Mouse (Mus musculus): ENCODE data around the gene Kcnt1.

Kcnt1 gene

DNA sequence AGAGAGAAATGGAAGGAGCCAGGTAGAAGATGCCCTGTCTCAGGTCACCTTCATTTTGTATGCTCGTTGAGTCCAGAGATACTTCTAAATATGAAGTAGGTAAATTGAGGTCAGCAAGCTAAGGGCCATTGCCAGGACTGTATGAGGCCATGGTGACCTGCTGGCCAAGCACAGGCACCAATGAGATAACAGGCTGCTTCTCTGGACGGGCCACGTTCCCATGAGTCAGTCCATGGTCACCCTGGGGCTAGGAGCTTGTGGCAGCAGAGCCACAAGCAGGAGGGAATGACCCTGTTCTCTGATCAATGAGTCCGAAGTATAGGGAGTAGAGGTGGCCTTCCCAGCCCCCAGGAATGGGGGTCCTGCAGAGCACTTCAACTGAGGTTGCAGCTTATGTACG, 51.3 kb downstream of the Kcnt1 start:
- Histone ChIP-seq H3K36me3 (ENCODE audit: insufficient read depth, low read length) (no peaks in the 10 kb centered on the region), H3K27me3 (ENCODE audit: insufficient read depth, low read length) (no peaks in the 10 kb centered on the region), H3K9me3 (ENCODE audit: low read length) (no peaks in the 10 kb centered on the region), H3K4me3 (replicated peaks; ENCODE audit: low read length) (no peak overlapping the region), H3K4me1 (replicated peaks; ENCODE audit: low read depth, low read length) (peaks cover 5% of the 10 kb centered on the region; the same call in 1 of the 2 replicates)
- TF ChIP-seq CTCF (conservative IDR thresholded peaks at IDR 0.05; ENCODE audit: low read length) (no peak), POU5F1 (IDR thresholded peaks at IDR 0.05; ENCODE audit: borderline replicate concordance, low read length) (no peak), NANOG (IDR thresholded peaks at IDR 0.05; ENCODE audit: borderline replicate concordance, low read length) (no peak)

DNA sequence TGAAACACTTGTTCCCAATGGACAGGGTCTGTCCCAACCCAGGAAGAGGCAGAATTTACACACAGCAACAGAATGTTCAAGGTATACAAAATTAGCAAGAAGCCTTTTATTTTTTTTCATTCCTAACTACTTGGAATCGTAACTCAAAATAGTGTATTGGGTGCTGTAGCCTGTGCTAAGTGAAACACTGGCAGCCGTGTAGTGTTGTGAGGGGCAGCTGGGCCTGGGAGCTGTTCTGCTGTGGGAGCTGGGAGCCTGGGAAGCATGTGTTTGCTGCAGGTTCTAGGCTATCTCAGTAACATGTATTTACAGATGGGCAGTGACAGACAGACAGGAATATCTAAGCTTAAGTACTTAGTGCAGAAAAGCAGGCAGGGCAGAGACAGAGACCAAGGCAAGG, 54.9 kb downstream of the Kcnt1 start:
- Histone ChIP-seq H3K4me1 (replicated peaks; ENCODE audit: low read depth, low read length) (peaks cover 9% of the 10 kb centered on the region), H3K36me3 (ENCODE audit: insufficient read depth, low read length) (0 out of 2 replicates have a peak, but pooled peaks cover 1% of the 10 kb centered on the region), H3K9me3 (ENCODE audit: low read length) (no peaks in the 10 kb centered on the region), H3K27me3 (ENCODE audit: insufficient read depth, low read length) (no peaks in the 10 kb centered on the region), H3K4me3 (replicated peaks; ENCODE audit: low read length) (no peak overlapping the region)
- no peak for TF ChIP-seq CTCF (conservative IDR thresholded peaks at IDR 0.05; ENCODE audit: low read length)
- TF ChIP-seq POU5F1 (IDR thresholded peaks at IDR 0.05; ENCODE audit: borderline replicate concordance, low read length) = no peak

- H3K27me3 ChIP-seq (ENCODE audit: insufficient read depth, low read length) = no peaks in the 10 kb centered on the region
- no peak overlapping the region for H3K4me3 ChIP-seq (replicated peaks; ENCODE audit: low read length)
- H3K36me3 ChIP-seq (ENCODE audit: insufficient read depth, low read length) = peaks cover 17% of the 10 kb centered on the region
- TF ChIP-seq CTCF (conservative IDR thresholded peaks at IDR 0.05; ENCODE audit: low read length) (0 out of 2 replicates have a peak, but pooled peaks have one; percentile 2), NANOG (IDR thresholded peaks at IDR 0.05; ENCODE audit: borderline replicate concordance, low read length) (no peak)
- H3K9me3 ChIP-seq (ENCODE audit: low read length) = no peaks in the 10 kb centered on the region
- peaks cover 16% of the 10 kb centered on the region for H3K4me1 ChIP-seq (replicated peaks; ENCODE audit: low read depth, low read length)
Observed at GRCm38 (mm10) chr2:25919972-25920371, 56.4 kb downstream of the Kcnt1 start.

DNA sequence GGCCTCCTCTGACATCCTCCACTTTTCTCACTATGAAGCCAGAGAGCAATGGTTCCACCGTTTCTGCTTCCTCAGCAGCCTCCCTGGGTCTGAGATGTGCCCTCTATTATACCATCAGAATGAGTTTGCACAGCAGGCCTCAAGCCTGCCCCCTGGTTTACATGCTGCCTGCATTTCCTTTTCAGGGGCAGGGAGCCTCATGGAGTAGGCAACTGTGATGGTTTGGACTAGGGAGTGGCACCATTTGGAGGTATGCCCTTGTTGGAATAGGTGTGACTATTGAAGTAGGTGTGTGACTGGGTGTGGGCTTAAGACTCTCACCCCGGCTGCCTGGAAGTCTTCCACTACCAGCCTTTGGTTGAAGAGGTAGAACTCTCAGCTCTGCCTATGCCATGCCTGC, 60.3 kb downstream of the Kcnt1 start:
- peaks cover 16% of the 10 kb centered on the region for H3K4me1 ChIP-seq (replicated peaks; ENCODE audit: low read depth, low read length)
- no peak overlapping the region for H3K4me3 ChIP-seq (replicated peaks; ENCODE audit: low read length)
- no peak for TF ChIP-seq POU5F1 (IDR thresholded peaks at IDR 0.05; ENCODE audit: borderline replicate concordance, low read length)

GRCm38 (mm10) chr2:25924934-25925333, 61.4 kb downstream of the Kcnt1 start:
- H3K9me3 ChIP-seq (ENCODE audit: low read length) = no peaks in the 10 kb centered on the region
- peaks cover 66% of the 10 kb centered on the region for H3K36me3 ChIP-seq (ENCODE audit: insufficient read depth, low read length)
- H3K4me3 ChIP-seq (replicated peaks; ENCODE audit: low read length) = no peak overlapping the region
- H3K27me3 ChIP-seq (ENCODE audit: insufficient read depth, low read length) = no peaks in the 10 kb centered on the region
- peaks cover 13% of the 10 kb centered on the region for H3K4me1 ChIP-seq (replicated peaks; ENCODE audit: low read depth, low read length)
- TF ChIP-seq POU5F1 (IDR thresholded peaks at IDR 0.05; ENCODE audit: borderline replicate concordance, low read length) = no peak
- no peak for TF ChIP-seq CTCF (conservative IDR thresholded peaks at IDR 0.05; ENCODE audit: low read length)
- no peak for TF ChIP-seq NANOG (IDR thresholded peaks at IDR 0.05; ENCODE audit: borderline replicate concordance, low read length)

More for the DNA sequence above, 60.3 kb downstream of the Kcnt1 start:
- Histone ChIP-seq H3K36me3 (ENCODE audit: insufficient read depth, low read length) (peaks cover 55% of the 10 kb centered on the region), H3K27me3 (ENCODE audit: insufficient read depth, low read length) (no peaks in the 10 kb centered on the region), H3K9me3 (ENCODE audit: low read length) (no peaks in the 10 kb centered on the region)

- Histone ChIP-seq H3K27me3 (ENCODE audit: insufficient read depth, low read length) (no peaks in the 10 kb centered on the region), H3K4me1 (replicated peaks; ENCODE audit: low read depth, low read length) (peaks cover 8% of the 10 kb centered on the region), H3K4me3 (replicated peaks; ENCODE audit: low read length) (no peak overlapping the region), H3K36me3 (ENCODE audit: insufficient read depth, low read length) (peaks cover 94% of the 10 kb centered on the region), H3K9me3 (ENCODE audit: low read length) (no peaks in the 10 kb centered on the region)
- TF ChIP-seq CTCF (conservative IDR thresholded peaks at IDR 0.05; ENCODE audit: low read length) = no peak
- TF ChIP-seq NANOG (IDR thresholded peaks at IDR 0.05; ENCODE audit: borderline replicate concordance, low read length) = no peak
- TF ChIP-seq POU5F1 (IDR thresholded peaks at IDR 0.05; ENCODE audit: borderline replicate concordance, low read length) = no peak
Observed at GRCm38 (mm10) chr2:25927821-25928220, 64.3 kb downstream of the Kcnt1 start.

- TF ChIP-seq POU5F1 (IDR thresholded peaks at IDR 0.05; ENCODE audit: borderline replicate concordance, low read length) = no peak
- TF ChIP-seq CTCF (conservative IDR thresholded peaks at IDR 0.05; ENCODE audit: low read length) = peak; percentile 71
- Histone ChIP-seq H3K27me3 (ENCODE audit: insufficient read depth, low read length) (no peaks in the 10 kb centered on the region), H3K4me1 (replicated peaks; ENCODE audit: low read depth, low read length) (no peaks in the 10 kb centered on the region), H3K36me3 (ENCODE audit: insufficient read depth, low read length) (peaks cover 99% of the 10 kb centered on the region), H3K9me3 (ENCODE audit: low read length) (no peaks in the 10 kb centered on the region), H3K4me3 (replicated peaks; ENCODE audit: low read length) (no peak overlapping the region)
Observed at GRCm38 (mm10) chr2:25931249-25931859, 67.8 kb downstream of the Kcnt1 start.

GRCm38 (mm10) chr2:25940503-25940902, 77.0 kb downstream of the Kcnt1 start:
- no peak overlapping the region for H3K4me3 ChIP-seq (replicated peaks; ENCODE audit: low read length)
- no peaks in the 10 kb centered on the region for H3K9me3 ChIP-seq (ENCODE audit: low read length)
- peaks cover 100% of the 10 kb centered on the region for H3K36me3 ChIP-seq (ENCODE audit: insufficient read depth, low read length)
- H3K4me1 ChIP-seq (replicated peaks; ENCODE audit: low read depth, low read length) = no peaks in the 10 kb centered on the region
- H3K27me3 ChIP-seq (ENCODE audit: insufficient read depth, low read length) = no peaks in the 10 kb centered on the region
- TF ChIP-seq CTCF (conservative IDR thresholded peaks at IDR 0.05; ENCODE audit: low read length) (no peak), POU5F1 (IDR thresholded peaks at IDR 0.05; ENCODE audit: borderline replicate concordance, low read length) (no peak), NANOG (IDR thresholded peaks at IDR 0.05; ENCODE audit: borderline replicate concordance, low read length) (no peak)

GRCm38 (mm10) chr2:25943822-25944221, 80.3 kb downstream of the Kcnt1 start:
- Histone ChIP-seq H3K4me1 (replicated peaks; ENCODE audit: low read depth, low read length) (no peaks in the 10 kb centered on the region), H3K27me3 (ENCODE audit: insufficient read depth, low read length) (no peaks in the 10 kb centered on the region), H3K36me3 (ENCODE audit: insufficient read depth, low read length) (peaks cover 88% of the 10 kb centered on the region), H3K9me3 (ENCODE audit: low read length) (no peaks in the 10 kb centered on the region), H3K4me3 (replicated peaks; ENCODE audit: low read length) (no peak overlapping the region)
- TF ChIP-seq NANOG (IDR thresholded peaks at IDR 0.05; ENCODE audit: borderline replicate concordance, low read length) (no peak), CTCF (conservative IDR thresholded peaks at IDR 0.05; ENCODE audit: low read length) (no peak), POU5F1 (IDR thresholded peaks at IDR 0.05; ENCODE audit: borderline replicate concordance, low read length) (no peak)
